Mouse (Mus musculus): ENCODE measurements around the gene Tinagl1.
A peak's percentile ranks its signal among the peaks of the same experiment; 100 is the strongest.

The Tinagl1 gene

GRCm38 (mm10) chr4:130177536-130177935 lies 2.6 kb upstream of the Tinagl1 start:
- no peak for DNase-seq (ENCODE audit: low read depth, low spot score)

DNA sequence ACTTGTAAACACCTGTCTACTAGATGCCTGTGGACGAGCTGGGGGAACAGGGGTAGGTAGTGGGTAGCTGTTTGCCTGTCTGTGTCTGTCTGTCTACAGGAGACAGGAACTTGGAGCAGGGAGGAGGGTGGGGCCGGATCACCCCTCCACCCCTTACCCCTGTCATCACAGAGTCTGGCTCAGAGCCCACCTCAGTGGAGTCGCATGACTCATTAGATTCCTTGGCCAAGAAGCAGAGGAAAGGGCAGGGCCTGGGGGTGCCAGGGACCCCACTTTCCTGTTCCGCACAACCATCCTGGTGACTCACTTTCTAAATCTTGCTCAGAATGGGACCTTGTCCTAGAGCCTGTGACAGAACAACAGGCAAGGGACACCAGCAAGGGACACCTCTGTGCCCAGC lies 2.2 kb upstream of the Tinagl1 start:
- no peak for DNase-seq (ENCODE audit: low read depth, low spot score)

- DNase-seq (ENCODE audit: low read depth, low spot score): peak; percentile 16
These were observed 1.3 kb upstream of the Tinagl1 start for GRCm38 (mm10) chr4:130176156-130176720.

DNA sequence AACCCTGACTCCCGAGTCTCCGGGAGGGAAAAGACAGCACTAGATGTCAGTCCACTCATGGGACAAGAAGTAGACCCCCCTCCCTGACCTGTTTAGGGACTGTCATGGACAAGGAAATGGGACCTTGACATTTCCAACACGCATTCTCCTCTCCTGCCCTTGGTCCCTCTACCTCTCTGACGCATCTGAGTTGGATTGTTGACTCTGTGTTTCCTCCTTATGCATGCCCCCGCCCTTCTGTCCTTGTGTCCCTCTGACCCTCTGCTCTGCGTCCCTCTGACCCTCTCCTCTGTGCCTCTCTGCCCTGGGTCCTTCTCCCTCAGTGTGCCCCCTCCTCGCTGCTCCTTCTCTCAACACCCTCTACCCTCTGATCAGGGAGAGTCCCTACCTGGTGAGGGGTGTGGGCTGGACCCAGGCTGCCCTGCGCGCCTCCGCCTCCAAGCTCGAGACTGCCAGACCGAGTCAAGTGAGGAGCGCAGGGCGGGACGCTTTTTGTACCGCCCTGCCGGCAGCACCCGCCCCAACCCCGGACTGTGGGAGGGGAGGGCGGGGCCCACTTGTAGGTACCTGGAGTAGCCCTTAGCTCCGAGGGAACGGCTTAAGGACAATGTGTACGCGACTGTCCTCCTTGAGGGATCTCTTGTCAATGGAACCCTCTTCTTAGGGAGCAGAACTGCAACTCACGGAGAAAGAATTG lies 439 bp downstream of the Tinagl1 start:
- DNase-seq (ENCODE audit: low read depth, low spot score): peak; percentile 37

DNA sequence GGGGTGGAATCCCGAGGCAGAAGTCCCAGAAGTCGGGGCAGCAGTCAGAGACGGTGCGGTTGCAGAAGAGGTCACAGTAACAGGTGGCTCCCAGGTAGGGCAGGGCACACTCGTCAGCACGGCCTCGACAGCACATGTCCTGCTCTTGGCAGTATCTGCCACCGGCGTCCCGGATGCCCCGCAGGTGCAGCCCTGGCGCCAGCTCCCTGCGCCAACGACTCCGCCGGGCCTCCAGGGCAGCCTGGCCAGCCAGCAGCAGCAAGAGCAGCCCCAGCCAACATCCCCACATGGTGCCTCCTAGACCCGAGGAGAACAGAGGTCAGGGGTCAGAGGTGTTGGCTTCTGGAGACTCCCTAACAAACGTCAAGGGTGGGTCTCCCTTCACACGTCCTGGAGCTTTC lies 1.0 kb downstream of the Tinagl1 start:
- DNase-seq (ENCODE audit: low read depth, low spot score): no peak

DNA sequence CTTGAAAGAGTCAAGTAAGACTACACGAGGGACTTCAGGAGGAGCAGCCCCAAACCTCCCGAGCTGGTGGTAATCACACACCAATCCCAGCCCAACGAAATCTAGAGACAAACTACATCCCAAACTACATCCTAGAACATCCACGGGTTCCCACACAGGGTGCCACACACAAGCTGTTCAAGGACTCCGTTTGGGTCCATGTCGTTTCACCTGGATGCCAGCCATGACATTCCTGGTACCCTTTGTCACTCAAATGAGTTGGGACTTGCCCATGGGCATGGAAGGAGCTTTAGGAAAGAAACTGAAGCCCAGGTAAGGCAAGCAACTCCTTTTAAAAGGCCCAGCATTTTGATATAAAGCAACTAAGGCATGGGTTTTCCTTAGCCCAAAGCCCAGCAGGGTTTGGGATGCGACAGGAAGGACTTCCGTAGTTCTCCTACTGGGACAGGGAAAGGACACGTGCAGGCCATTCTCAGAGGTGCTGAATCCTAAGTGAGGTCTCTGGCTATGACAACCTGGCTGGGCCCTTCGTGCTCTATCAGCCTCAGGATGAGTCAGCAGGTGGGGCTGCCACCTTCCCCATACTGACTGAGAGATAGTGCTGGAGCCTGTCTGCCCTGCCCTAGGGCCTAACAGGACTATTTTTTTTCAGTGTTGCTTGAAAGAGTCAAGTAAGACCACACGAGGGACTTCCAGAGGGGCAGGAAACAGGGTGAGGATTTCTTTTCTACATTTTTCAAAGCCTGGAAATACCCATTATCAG lies 1.7 kb downstream of the Tinagl1 start:
- no peak for DNase-seq (ENCODE audit: low read depth, low spot score)

DNA sequence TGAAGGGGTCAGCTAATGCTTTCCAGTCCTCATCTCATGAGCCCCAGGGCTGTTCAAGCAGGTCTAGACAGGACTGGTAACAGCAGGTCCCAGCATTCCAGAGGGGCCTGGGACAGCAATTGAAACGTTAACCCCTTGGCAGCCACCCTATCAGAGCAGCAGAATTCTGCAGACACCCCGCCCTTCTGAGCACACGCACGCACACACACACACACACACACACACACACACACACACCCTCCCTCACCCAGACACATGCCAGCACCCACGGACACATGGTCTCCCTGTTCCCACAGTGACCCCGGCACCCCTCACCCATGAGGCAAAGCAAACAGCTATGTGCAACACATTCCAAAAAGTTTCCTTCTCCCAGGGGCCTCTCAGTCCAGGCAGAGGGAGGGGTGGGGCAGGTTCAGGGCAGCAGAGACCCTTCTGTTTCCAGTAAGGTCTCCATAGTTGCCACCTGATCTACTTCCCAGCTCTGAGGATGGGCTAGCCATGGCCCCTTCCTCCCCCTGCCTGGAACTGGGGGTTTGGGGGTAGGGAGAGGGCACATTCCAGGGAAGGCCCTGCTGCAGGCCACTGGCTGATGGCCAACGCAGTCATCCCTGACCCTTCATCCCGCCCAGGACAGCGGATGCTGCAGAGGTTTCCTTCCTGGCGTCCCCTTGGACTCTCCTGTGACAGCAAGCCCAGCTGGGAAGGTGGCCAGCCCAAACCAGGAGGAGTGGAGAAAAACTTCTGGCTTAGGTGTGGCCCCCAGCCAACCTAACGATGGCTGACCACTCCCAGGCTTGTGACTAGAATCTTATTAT lies 2.8 kb downstream of the Tinagl1 start:
- no peak for DNase-seq (ENCODE audit: low read depth, low spot score)

DNA sequence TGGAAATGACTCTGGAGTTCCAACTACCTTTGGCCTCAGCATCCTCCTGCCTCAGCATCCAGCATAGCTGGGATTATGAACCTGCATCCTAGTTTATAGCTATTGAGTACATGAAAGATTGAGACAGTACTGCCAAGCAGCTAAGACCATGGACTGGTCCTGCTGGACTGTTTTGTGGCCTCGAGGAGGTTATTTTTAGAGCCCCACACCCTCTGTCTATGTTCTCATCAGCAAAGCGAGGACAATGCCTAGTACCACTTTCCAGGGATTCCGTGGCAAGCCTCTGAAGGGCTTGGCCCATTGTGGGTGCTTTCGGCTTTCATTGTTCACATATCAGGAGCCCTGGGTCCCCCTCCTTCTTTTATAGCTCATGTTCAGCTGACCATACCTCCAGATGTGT lies 4.6 kb downstream of the Tinagl1 start:
- DNase-seq (ENCODE audit: low read depth, low spot score): no peak

GRCm38 (mm10) chr4:130169411-130169971 lies 5.4 kb downstream of the Tinagl1 start:
- no peak for DNase-seq (ENCODE audit: low read depth, low spot score)

DNA sequence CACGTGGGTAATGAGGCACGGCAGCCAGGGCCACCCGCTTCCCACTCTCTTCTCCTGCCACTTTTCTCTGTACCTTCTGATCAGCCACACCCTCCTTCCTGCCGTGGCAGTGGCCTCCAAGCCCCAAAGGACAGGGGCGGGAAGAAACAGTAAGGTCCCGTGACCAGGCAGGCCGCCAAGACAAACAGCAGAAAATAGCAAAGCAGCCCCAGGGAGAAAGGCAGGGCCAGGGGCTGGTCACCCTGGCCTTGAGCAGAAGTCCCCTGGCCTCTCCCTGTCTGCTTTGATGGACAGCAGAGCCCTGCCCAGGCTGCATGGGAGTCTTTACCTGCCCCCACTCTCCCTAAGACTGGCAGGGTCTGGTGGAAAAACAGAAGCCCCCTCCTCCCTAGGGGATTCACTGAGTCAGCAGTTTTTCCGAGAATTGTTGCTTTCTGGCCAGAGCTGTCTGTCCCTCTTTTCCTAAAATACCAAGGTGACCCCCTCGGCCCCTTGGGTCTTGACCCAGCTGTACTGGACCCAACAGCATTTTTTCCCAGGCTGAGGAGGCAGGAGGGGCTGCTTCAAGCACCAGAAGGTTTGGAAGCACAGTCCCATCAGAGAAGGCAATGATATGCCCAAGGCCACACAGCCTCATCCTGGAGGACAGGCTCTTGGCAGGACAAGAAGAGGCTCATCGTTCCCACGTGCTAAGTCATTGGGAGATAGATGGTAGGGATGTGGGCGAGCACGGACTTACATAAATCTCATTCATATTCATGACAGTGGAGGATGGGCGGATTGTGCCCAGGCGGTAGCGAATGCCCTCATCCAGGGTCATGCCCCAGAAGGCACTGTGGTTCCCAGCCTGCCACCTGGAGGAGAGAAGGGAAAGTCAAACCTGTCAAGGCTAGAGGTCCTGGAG lies 6.4 kb downstream of the Tinagl1 start:
- DNase-seq (ENCODE audit: low read depth, low spot score): no peak

DNA sequence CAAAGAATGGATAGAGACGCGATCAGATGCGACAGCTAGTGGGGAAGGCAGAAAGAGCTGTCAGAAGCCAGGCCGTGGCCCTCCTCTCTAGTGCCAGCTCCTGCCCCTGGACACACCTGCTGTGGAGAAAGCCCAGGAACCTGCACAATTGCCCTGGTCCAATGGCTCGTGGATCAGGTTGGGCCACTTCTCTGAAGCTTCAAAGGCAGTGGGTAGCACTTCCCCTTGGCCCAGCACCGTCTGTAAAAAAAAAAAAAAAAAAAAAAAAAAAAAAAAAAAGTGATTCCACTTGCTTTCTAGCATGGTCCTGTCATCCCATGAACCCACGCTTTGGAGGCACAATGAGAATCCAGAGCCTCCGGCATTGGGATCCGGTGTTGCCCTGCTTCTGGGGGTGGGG lies 7.1 kb downstream of the Tinagl1 start:
- no peak for DNase-seq (ENCODE audit: low read depth, low spot score)

DNA sequence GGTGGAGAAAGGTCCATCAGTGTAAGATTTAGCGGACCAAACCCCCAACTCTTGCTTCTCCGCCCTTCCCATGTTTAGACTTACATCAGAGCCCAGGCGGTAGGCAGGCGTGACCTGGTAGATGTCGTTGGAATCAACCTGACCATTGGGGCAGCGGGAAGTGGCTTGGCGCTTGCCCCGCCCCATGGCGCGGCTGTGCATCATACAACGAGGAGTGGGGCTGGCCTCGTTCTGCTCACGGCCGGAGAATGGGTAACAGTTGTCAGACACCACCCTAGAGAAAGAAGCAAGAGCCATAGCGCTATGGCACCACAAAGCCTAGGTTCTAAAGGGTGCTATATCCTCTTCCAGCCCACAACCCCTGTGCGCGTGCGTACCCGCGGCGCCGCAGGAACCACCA lies 7.6 kb downstream of the Tinagl1 start:
- DNase-seq (ENCODE audit: low read depth, low spot score): no peak

DNA sequence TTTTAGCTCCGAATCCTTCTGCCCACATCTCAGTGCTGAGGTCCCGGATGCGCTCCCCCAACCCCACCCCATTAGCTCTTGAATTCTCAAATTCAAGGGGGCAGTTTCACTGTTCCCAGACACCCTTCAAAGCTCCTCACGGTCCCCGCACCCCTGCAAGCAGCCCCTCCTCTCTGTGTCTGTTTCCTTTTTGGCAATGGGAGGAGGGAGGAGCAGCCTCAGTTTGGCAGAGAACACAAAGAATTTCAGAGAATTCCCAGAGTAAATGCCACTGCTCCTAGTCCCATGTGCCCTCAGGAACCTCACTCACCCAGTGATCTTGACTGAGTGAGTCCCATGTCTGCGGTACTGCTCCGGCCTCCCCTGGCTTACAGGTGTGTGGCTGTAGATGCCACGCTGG lies 8.3 kb downstream of the Tinagl1 start:
- no peak for DNase-seq (ENCODE audit: low read depth, low spot score)

GRCm38 (mm10) chr4:130166061-130166460 lies 8.9 kb downstream of the Tinagl1 start:
- no peak for DNase-seq (ENCODE audit: low read depth, low spot score)

GRCm38 (mm10) chr4:130164121-130164520 lies 10.8 kb downstream of the Tinagl1 start:
- DNase-seq (ENCODE audit: low read depth, low spot score): no peak

DNA sequence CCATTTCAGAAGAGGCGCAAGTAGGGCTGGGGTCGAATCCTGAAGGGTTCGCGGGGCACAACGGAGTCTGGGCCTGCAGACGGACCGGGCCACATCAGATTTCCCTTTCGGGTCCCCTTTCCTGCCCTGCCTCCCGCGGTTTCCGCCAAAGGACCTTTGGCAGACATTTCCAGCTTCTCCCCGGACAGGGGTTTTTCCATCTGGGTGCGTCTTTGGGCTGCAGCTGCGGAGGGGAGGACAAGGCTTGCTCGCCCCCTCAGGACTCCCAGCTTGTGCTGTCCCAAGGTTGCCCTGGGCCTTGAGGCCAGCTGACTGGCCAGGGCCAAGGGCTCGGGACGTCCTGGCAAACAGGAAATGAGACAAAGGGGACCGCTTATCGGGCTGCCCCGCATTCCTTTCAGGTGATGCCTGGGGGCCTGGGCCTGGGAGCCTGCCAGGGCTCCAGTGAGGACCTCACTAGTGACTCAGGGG lies 11.5 kb downstream of the Tinagl1 start:
- DNase-seq (ENCODE audit: low read depth, low spot score): no peak

DNA sequence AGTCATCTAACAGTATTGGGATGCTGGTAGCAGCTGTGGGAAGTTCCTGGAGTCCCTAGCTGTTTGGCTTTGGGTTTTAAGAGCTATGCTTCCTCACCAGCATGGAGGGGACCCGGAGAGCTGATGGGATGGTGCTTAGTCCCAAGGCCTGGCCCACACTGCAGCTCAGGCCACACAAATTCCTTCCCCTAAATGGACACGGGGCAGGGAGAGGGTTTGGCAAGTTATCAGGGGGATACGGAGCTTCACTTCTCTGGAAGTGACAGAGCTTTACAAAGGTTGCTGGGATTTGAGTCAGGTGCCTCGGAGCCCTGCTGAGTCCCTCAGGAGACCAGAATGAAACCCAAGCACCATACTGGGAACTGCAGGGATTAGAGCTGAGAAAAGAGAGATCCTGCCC lies 13.6 kb downstream of the Tinagl1 start:
- no peak for DNase-seq (ENCODE audit: low read depth, low spot score)

- no peak for DNase-seq (ENCODE audit: low read depth, low spot score)
These were observed 18.0 kb downstream of the Tinagl1 start for GRCm38 (mm10) chr4:130156812-130157371.

DNA sequence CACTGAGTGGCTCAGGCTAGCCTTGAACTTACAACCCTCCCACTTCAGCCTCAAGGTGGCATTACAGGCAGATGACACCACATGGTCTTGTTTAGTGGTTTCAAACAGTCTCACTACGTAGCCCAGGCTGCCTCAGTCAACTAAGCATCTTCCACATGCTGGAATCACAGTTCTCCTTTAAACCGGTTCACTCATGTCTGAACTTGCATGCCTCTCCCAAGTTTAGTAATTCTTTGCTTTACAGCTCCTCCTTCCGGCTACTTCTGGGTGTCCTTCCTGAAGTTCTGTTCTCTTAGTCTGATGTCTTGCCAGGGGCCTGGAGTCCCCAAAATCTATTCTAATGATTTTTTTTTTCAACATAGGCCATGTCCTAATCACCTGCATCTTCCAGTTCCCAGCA lies 20.7 kb downstream of the Tinagl1 start:
- no peak for DNase-seq (ENCODE audit: low read depth, low spot score)

DNA sequence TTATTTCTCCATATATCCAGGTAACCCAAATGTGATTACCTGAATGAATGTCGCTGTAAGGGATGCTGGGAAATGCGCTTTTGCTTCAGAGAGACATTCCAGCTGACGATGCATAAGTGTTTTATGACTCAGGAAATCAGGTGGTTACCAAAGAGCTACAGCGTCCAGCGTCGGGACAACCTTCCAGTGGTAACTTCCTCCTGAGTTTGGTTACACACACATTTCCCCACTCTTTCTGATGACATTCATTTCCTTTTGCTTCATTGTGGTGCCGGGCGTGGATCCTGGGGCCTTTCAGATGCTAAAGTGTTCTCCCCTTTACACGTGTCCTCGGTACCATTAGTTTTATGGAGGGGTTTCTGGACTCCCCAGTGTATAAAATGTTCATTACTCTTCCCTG lies 26.5 kb downstream of the Tinagl1 start:
- no peak for DNase-seq (ENCODE audit: low read depth, low spot score)
